ENCODE assay signal across 8 mouse cellular contexts in the genomic region with DNA sequence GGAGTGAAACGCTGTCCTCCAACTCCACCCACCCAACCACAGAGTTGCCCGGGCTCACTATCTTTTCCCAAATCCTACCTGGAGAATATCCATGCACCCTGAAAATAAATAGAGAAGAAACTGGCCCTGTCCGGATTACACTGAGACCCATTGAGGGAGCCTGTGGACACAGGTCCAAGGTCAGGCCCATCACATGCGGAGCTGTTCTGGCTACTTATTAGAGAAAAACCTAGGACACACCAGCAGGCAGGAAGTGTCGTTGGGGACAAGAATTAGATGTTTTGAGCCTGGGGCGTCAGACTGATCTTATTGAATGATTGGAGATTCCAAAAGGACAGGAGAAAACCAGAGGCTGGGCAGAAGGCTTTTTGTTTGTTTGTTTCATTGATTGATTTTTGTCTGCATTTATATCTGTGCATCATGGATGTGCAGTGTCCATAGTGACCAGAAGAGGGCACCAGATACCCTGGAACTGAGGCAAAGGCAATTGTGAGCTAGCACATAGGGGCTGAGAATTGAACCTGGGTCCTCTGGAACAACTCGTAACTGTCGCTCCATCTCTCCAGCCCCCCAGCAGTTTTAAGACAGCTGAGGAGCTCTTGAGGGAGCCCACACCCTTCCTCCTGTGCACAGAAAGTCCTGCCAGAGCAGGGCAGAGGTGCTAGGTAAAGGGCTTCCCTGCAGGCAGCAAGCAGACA. TPM values are rescaled to one million over a fixed set of nuclear protein-coding genes. Genes with fewer than 3 reads are reported as not detected.
DNase-seq lines count a peak whose midpoint lies in the region; ATAC-seq and TF ChIP-seq lines count a peak whose summit lies in the region.

No protein-coding gene starts in this region.

- WGBS in forebrain, embryonic 14.5 days, result 75% methylated on average over 8 of the region's 8 CpGs

- H3K4me2 ChIP-seq in forebrain, embryonic 14.5 days (ENCODE audit: low read length), result no peak overlapping the region
- peak overlapping the region; percentile 30 for H3K4me2 ChIP-seq in myocyte (ENCODE audit: low read depth)

- DNase-seq in cerebellum, postnatal 10 days, result peak; percentile 82 to 84
- DNase-seq in cerebellum, adult 9-11 months, result no peak
- DNase-seq in right cerebral cortex, adult 18-20 months, result peak; percentile 45
- no peak for DNase-seq in right cerebral cortex, postnatal 36 days (ENCODE audit: low spot score in 2 of 2)
- peak; percentile 45 for DNase-seq in forebrain, embryonic 14.5 days (ENCODE audit: low spot score)
- peak; percentile 71 to 80 for DNase-seq in kidney, postnatal 36 days

- H3K9me3 ChIP-seq in forebrain, embryonic 14.5 days (replicated peaks; ENCODE audit: control insufficient read depth, low read length), result no peaks in the 10 kb centered on the region

- peaks cover 5% of the 10 kb centered on the region for H3K79me2 ChIP-seq in myocyte (ENCODE audit: control insufficient read depth, insufficient read depth)

- peak overlapping the region; percentile 91 for H3K27ac ChIP-seq in forebrain, embryonic 14.5 days (ENCODE audit: low read depth, low read length)

- no peak overlapping the region for H3ac ChIP-seq in myocyte (ENCODE audit: control insufficient read depth, insufficient read length)

- H3K9ac ChIP-seq in forebrain, embryonic 14.5 days (ENCODE audit: low read length), result no peak overlapping the region

- H3K36me3 ChIP-seq in forebrain, embryonic 14.5 days (ENCODE audit: control insufficient read depth, insufficient read depth, low read length), result no peaks in the 10 kb centered on the region
- no peaks in the 10 kb centered on the region for H3K36me3 ChIP-seq in myocyte (ENCODE audit: control insufficient read depth, insufficient read depth)

- no peak overlapping the region for H3K4me3 ChIP-seq in forebrain, embryonic 14.5 days (ENCODE audit: low read depth, low read length)
- no peak overlapping the region for H3K4me3 ChIP-seq in myocyte

- ATAC-seq in forebrain, embryonic 14.5 days, result 0 out of 2 replicates have a peak, but pooled peaks have one; percentile 0
- no peak for ATAC-seq in inflammation-experienced regulatory T-cells, adult 6 months

- peaks cover 21% of the 10 kb centered on the region for H3K4me1 ChIP-seq in forebrain, embryonic 14.5 days (ENCODE audit: control insufficient read depth, insufficient read depth, low read length)

- TF ChIP-seq POLR2A in myocyte (IDR thresholded peaks at IDR 0.05; ENCODE audit: insufficient read length, low read depth), result no peak

- H3K27me3 ChIP-seq in forebrain, embryonic 14.5 days (replicated peaks; ENCODE audit: control insufficient read depth, insufficient read depth, low read length), result 0 out of 2 replicates have a peak, but pooled peaks cover 3% of the 10 kb centered on the region
- H3K27me3 ChIP-seq in myocyte (ENCODE audit: control insufficient read depth, insufficient read depth, insufficient read length), result no peaks in the 10 kb centered on the region

TF ChIP-seq in myocyte, 11 proteins besides CTCF, POLR2A, EP300 and RAD21:
- TF ChIP-seq SRF (IDR thresholded peaks at IDR 0.05; ENCODE audit: control insufficient read depth, insufficient read length, low read depth), result no peak
- no peak for TF ChIP-seq USF1 (IDR thresholded peaks at IDR 0.05; ENCODE audit: low read depth)

RNA-seq across cellular contexts. Expression of a gene that starts 30.5 kb away (rescaled TPM):
- polyA plus RNA-seq in forebrain, embryonic 14.5 days (2014; fragmentation: Nextera tagmentation; extraction: Ambion mirVana), result 73.4 and 84.7 TPM in 2 replicates
- 7.9 TPM for polyA plus RNA-seq in myocyte (2012; fragmentation: generic; extraction: Trizol)
- polyA plus RNA-seq in inflammation-experienced regulatory T-cells, adult 6 months (2017; shearing (Covaris generic)), result not detected

Comparison
In these comparisons a context has a peak if more than half of its experiments do, and no peak if none do; other contexts are left out.
1. DNase-seq: peak in cerebellum, postnatal 10 days (2 of 2), right cerebral cortex, adult 18-20 months (single experiment), forebrain, embryonic 14.5 days (single experiment) and kidney, postnatal 36 days (2 of 2); none in cerebellum, adult 9-11 months (single experiment) and right cerebral cortex, postnatal 36 days (0 of 2).